In genomic region chr17:84932943-84933342, GRCm38 (mm10) we compare ENCODE assay signal across 21 mouse cellular contexts.
"Had no signal": no experiment of that assay in that cellular context is flagged by ENCODE, and none has a peak within 500 bp of the region (broad histone marks: within the 10 kb centered on the region; RNA-seq: fewer than 3 reads in every experiment).

No protein-coding gene starts in this region.

- H3K9ac ChIP-seq: intestine, embryonic 15.5 days; limb, embryonic 12.5 days; limb, embryonic 15.5 days; midbrain, embryonic 13.5 days; neural tube, embryonic 13.5 days; stomach, embryonic 15.5 days had no signal

- H3K4me1 ChIP-seq: intestine, embryonic 15.5 days; midbrain, embryonic 10.5 days; midbrain, embryonic 13.5 days; neural tube, embryonic 13.5 days; stomach, embryonic 15.5 days had no signal

- H3K27ac ChIP-seq: intestine, embryonic 15.5 days; limb, embryonic 12.5 days; limb, embryonic 15.5 days; midbrain, embryonic 10.5 days; midbrain, embryonic 13.5 days; neural tube, embryonic 13.5 days; stomach, embryonic 15.5 days had no signal

- DNase-seq: kidney, adult 18-20 months; kidney, adult 9 months; kidney, postnatal 14 days; kidney, postnatal 4 days; left cerebral cortex, postnatal 4 days; lung, adult 2 months; lung, postnatal 14 days; lung, postnatal 4 days; retina, postnatal 1 day; right cerebral cortex, postnatal 25 days; spleen, adult 18-20 months; thymus, postnatal 36 days had no signal

- ATAC-seq: intestine, embryonic 15.5 days; midbrain, embryonic 13.5 days; midbrain, embryonic 16.5 days had no signal

- H3K36me3 ChIP-seq: intestine, embryonic 15.5 days; limb, embryonic 12.5 days; limb, embryonic 15.5 days; midbrain, embryonic 10.5 days; midbrain, embryonic 13.5 days; neural tube, embryonic 13.5 days; stomach, embryonic 15.5 days had no signal

- H3K27me3 ChIP-seq: intestine, embryonic 15.5 days; limb, embryonic 12.5 days; limb, embryonic 15.5 days; midbrain, embryonic 13.5 days; neural tube, embryonic 13.5 days; stomach, embryonic 15.5 days had no signal

- H3K4me2 ChIP-seq: intestine, embryonic 15.5 days; limb, embryonic 12.5 days; limb, embryonic 15.5 days; midbrain, embryonic 13.5 days; neural tube, embryonic 13.5 days; stomach, embryonic 15.5 days had no signal

- H3K4me3 ChIP-seq: intestine, embryonic 15.5 days; limb, embryonic 12.5 days; limb, embryonic 15.5 days; midbrain, embryonic 10.5 days; midbrain, embryonic 13.5 days; myocyte; neural tube, embryonic 13.5 days; stomach, embryonic 15.5 days had no signal

- H3K9me3 ChIP-seq: intestine, embryonic 15.5 days; limb, embryonic 15.5 days; midbrain, embryonic 13.5 days; neural tube, embryonic 13.5 days; stomach, embryonic 15.5 days had no signal
